Mouse (Mus musculus) hindbrain, embryonic 15.5 days (tissue): ENCODE results near the gene Guf1. TPM values are rescaled to one million over a fixed set of nuclear protein-coding genes. Genes with fewer than 3 reads are reported as not detected.

ENCODE experiments used
- ATAC-seq: fragments of 200-750 bp; cut with Nextera tagmentation; 2 replicates; pipeline ENCODE4 v1.8.0; 2017; ENCODE audit warnings: low read depth, moderate number of reproducible peaks, moderate TSS enrichment; ENCODE audit not compliant: low FRiP score
- H3K27ac ChIP-seq: fragments of 300-500 bp; sonication (generic); replicated peaks from 2 replicates; pipeline ENCODE4 v1.5.1; 2015; ENCODE audit warnings: mild to moderate bottlenecking, inconsistent platforms
- H3K27me3 ChIP-seq: fragments of 300-500 bp; sonication (generic); 2 replicates; pipeline ENCODE4 v1.6.1; 2015; ENCODE audit warnings: control low read depth, inconsistent platforms
- H3K36me3 ChIP-seq: fragments of 300-500 bp; sonication (generic); 2 replicates; pipeline ENCODE4 v1.6.1; 2015; ENCODE audit warnings: control low read depth, inconsistent platforms
- H3K4me1 ChIP-seq: fragments of 300-500 bp; sonication (generic); replicated peaks from 2 replicates; pipeline ENCODE4 v1.6.1; 2015; ENCODE audit warnings: control low read depth, inconsistent platforms
- H3K4me2 ChIP-seq: fragments of 300-500 bp; sonication (generic); 2 replicates; pipeline ENCODE4 v1.6.1; 2015; ENCODE audit warnings: moderate library complexity, mild to moderate bottlenecking, inconsistent platforms
- H3K4me3 ChIP-seq: fragments of 300-500 bp; sonication (generic); 2 replicates; pipeline ENCODE4 v1.5.1; 2015; ENCODE audit warnings: mild to moderate bottlenecking, inconsistent platforms
- H3K9ac ChIP-seq: fragments of 300-500 bp; sonication (generic); 2 replicates; pipeline ENCODE4 v1.6.1; 2015; ENCODE audit warnings: inconsistent platforms
- H3K9me3 ChIP-seq: fragments of 300-500 bp; sonication (generic); 2 replicates; pipeline ENCODE4 v1.6.1; 2016; ENCODE audit warnings: control low read depth, inconsistent platforms
- WGBS: fragments of 180-500 bp; shearing (Covaris S2); methylation state at CpG from one replicate; pipeline ENCODE4 v1.1.7; 2015; 5-methylcytosine and 5-hydroxymethylcytosine counted together
- polyA plus RNA-seq: library from polyadenylated mRNA; unstranded; fragments of >200 nt; fragmentation: Nextera tagmentation; extraction: Ambion mirVana; gene quantifications from 2 replicates; pipeline ENCODE4 v1.2.1, GENCODE M21; 2015

Gene Guf1
- polyA plus RNA-seq, 1 experiment from 2014 or later = 47.9 TPM

GRCm38 (mm10) chr5:69613209-69613796, 56.6 kb downstream of the Guf1 start:
- Histone ChIP-seq H3K36me3 (no peaks in the 10 kb centered on the region), H3K4me1 (no peaks in the 10 kb centered on the region), H3K27ac (no peak overlapping the region), H3K27me3 (no peaks in the 10 kb centered on the region), H3K9ac (no peak overlapping the region), H3K9me3 (no peaks in the 10 kb centered on the region), H3K4me2 (no peak overlapping the region), H3K4me3 (no peak overlapping the region)
- WGBS = 31% methylated on average over 4 of the region's 4 CpGs
- ATAC-seq = no peak

GRCm38 (mm10) chr5:69620899-69621298, 64.2 kb downstream of the Guf1 start:
- Histone ChIP-seq H3K27ac (no peak overlapping the region), H3K4me2 (no peak overlapping the region), H3K27me3 (no peaks in the 10 kb centered on the region), H3K4me1 (no peaks in the 10 kb centered on the region), H3K4me3 (no peak overlapping the region), H3K9me3 (no peaks in the 10 kb centered on the region), H3K9ac (no peak overlapping the region), H3K36me3 (no peaks in the 10 kb centered on the region)
- ATAC-seq = no peak
- 88% methylated on average over 1 of the region's 1 CpGs for WGBS

Other genes with a start within 250 kb of the Guf1 start
- gene Kctd8, start 215.2 kb upstream of the Guf1 start, polyA plus RNA-seq = 23.3 and 23.4 TPM in 2 replicates
- not detected in 2 replicates for gene Yipf7, start 14.3 kb upstream of the Guf1 start, polyA plus RNA-seq
- 30.8 and 34.3 TPM in 2 replicates for gene Gnpda2, start 35.4 kb downstream of the Guf1 start, polyA plus RNA-seq